Mouse (Mus musculus): ENCODE results near the gene Krt6a. TPM values are rescaled to one million over a fixed set of nuclear protein-coding genes. Genes with fewer than 3 reads are reported as not detected.

The Krt6a gene
- not detected in 2 replicates for polyA plus RNA-seq (2012; rRNA removed)

- H3K4me3 ChIP-seq (replicated peaks; ENCODE audit: insufficient read depth, low read depth, low read length) = no peak within 1 kb of the TSS
- DNase-seq = no peak
- no peaks in the 10 kb centered on the region for H3K4me1 ChIP-seq (ENCODE audit: control insufficient read depth, insufficient read depth, low read length)
- TF ChIP-seq CTCF (IDR thresholded peaks at IDR 0.05; ENCODE audit: borderline replicate concordance, insufficient read depth, low read depth, low read length) = no peak
- no peak for TF ChIP-seq POLR2A (IDR thresholded peaks at IDR 0.05; ENCODE audit: borderline replicate concordance, insufficient read depth, low read length)
- 84% methylated on average over 5 of the region's 5 CpGs for WGBS
- H3K27me3 ChIP-seq (ENCODE audit: control insufficient read depth, insufficient read depth, low read length) = no peaks in the 10 kb centered on the region
- H3K27ac ChIP-seq (ENCODE audit: insufficient read depth, low read length) = no peak within 1 kb of the TSS
Measured at GRCm38 (mm10) chr15:101694207-101694606, at the start of gene Krt6a. Gene Krt6a (minus strand): TSS chr15:101694307.

GRCm38 (mm10) chr15:101742711-101743110, 48.6 kb upstream of the Krt6a start, which contains the start of gene Krt71:
Gene Krt71 (minus strand): TSS chr15:101743109.
- TF ChIP-seq CTCF (IDR thresholded peaks at IDR 0.05; ENCODE audit: borderline replicate concordance, insufficient read depth, low read depth, low read length) (no peak), POLR2A (IDR thresholded peaks at IDR 0.05; ENCODE audit: borderline replicate concordance, insufficient read depth, low read length) (no peak)
- DNase-seq = peak; percentile 69 to 77
- Histone ChIP-seq H3K4me1 (ENCODE audit: control insufficient read depth, insufficient read depth, low read length) (0 out of 2 replicates have a peak, but pooled peaks cover 6% of the 10 kb centered on the region), H3K27ac (ENCODE audit: insufficient read depth, low read length) (no peak within 1 kb of the TSS), H3K4me3 (replicated peaks; ENCODE audit: insufficient read depth, low read depth, low read length) (peak within 1 kb of the TSS; percentile 4), H3K27me3 (ENCODE audit: control insufficient read depth, insufficient read depth, low read length) (no peaks in the 10 kb centered on the region)
- 7% methylated on average over 14 of the region's 14 CpGs for WGBS

GRCm38 (mm10) chr15:101737786-101738185, 43.7 kb upstream of the Krt6a start:
- H3K27me3 ChIP-seq (ENCODE audit: control insufficient read depth, insufficient read depth, low read length) = no peaks in the 10 kb centered on the region
- H3K4me3 ChIP-seq (replicated peaks; ENCODE audit: insufficient read depth, low read depth, low read length) = no peak overlapping the region
- TF ChIP-seq CTCF (IDR thresholded peaks at IDR 0.05; ENCODE audit: borderline replicate concordance, insufficient read depth, low read depth, low read length) (no peak), POLR2A (IDR thresholded peaks at IDR 0.05; ENCODE audit: borderline replicate concordance, insufficient read depth, low read length) (no peak)
- H3K4me1 ChIP-seq (ENCODE audit: control insufficient read depth, insufficient read depth, low read length) = 0 out of 2 replicates have a peak, but pooled peaks cover 4% of the 10 kb centered on the region
- DNase-seq = no peak
- no peak overlapping the region for H3K27ac ChIP-seq (ENCODE audit: insufficient read depth, low read length)
- 74% methylated on average over 7 of the region's 7 CpGs for whole genome bisulfite sequencing

- Histone ChIP-seq H3K4me3 (replicated peaks; ENCODE audit: insufficient read depth, low read depth, low read length) (no peak overlapping the region), H3K27me3 (ENCODE audit: control insufficient read depth, insufficient read depth, low read length) (no peaks in the 10 kb centered on the region), H3K27ac (ENCODE audit: insufficient read depth, low read length) (no peak overlapping the region), H3K4me1 (ENCODE audit: control insufficient read depth, insufficient read depth, low read length) (no peaks in the 10 kb centered on the region)
- TF ChIP-seq CTCF (IDR thresholded peaks at IDR 0.05; ENCODE audit: borderline replicate concordance, insufficient read depth, low read depth, low read length) (no peak), POLR2A (IDR thresholded peaks at IDR 0.05; ENCODE audit: borderline replicate concordance, insufficient read depth, low read length) (no peak)
- no peak for DNase-seq
Measured at GRCm38 (mm10) chr15:101730653-101731052, 36.5 kb upstream of the Krt6a start.

- Histone ChIP-seq H3K4me3 (replicated peaks; ENCODE audit: insufficient read depth, low read depth, low read length) (no peak overlapping the region), H3K4me1 (ENCODE audit: control insufficient read depth, insufficient read depth, low read length) (no peaks in the 10 kb centered on the region; the same call in 1 of the 2 replicates), H3K27me3 (ENCODE audit: control insufficient read depth, insufficient read depth, low read length) (no peaks in the 10 kb centered on the region), H3K27ac (ENCODE audit: insufficient read depth, low read length) (no peak overlapping the region)
- no peak for DNase-seq
- WGBS = 75% methylated on average over 5 of the region's 5 CpGs
- no peak for TF ChIP-seq CTCF (IDR thresholded peaks at IDR 0.05; ENCODE audit: borderline replicate concordance, insufficient read depth, low read depth, low read length)
Measured at GRCm38 (mm10) chr15:101724686-101725085, 30.6 kb upstream of the Krt6a start.

- 87% methylated on average over 3 of the region's 3 CpGs for WGBS
- no peak for DNase-seq
- Histone ChIP-seq H3K27me3 (ENCODE audit: control insufficient read depth, insufficient read depth, low read length) (no peaks in the 10 kb centered on the region; the same call in 1 of the 2 replicates), H3K4me1 (ENCODE audit: control insufficient read depth, insufficient read depth, low read length) (peaks cover 8% of the 10 kb centered on the region; the same call in 1 of the 2 replicates), H3K27ac (ENCODE audit: insufficient read depth, low read length) (no peak overlapping the region), H3K4me3 (replicated peaks; ENCODE audit: insufficient read depth, low read depth, low read length) (no peak overlapping the region)
- no peak for TF ChIP-seq CTCF (IDR thresholded peaks at IDR 0.05; ENCODE audit: borderline replicate concordance, insufficient read depth, low read depth, low read length)
- no peak for TF ChIP-seq POLR2A (IDR thresholded peaks at IDR 0.05; ENCODE audit: borderline replicate concordance, insufficient read depth, low read length)
Measured at GRCm38 (mm10) chr15:101715831-101716230, 21.7 kb upstream of the Krt6a start.

GRCm38 (mm10) chr15:101714356-101714755, 20.2 kb upstream of the Krt6a start:
- no peak overlapping the region for H3K4me3 ChIP-seq (replicated peaks; ENCODE audit: insufficient read depth, low read depth, low read length)
- TF ChIP-seq POLR2A (IDR thresholded peaks at IDR 0.05; ENCODE audit: borderline replicate concordance, insufficient read depth, low read length) (no peak), CTCF (IDR thresholded peaks at IDR 0.05; ENCODE audit: borderline replicate concordance, insufficient read depth, low read depth, low read length) (no peak)
- no peaks in the 10 kb centered on the region; the same call in 1 of the 2 replicates for H3K27me3 ChIP-seq (ENCODE audit: control insufficient read depth, insufficient read depth, low read length)
- 93% methylated on average over 5 of the region's 5 CpGs for WGBS
- H3K4me1 ChIP-seq (ENCODE audit: control insufficient read depth, insufficient read depth, low read length) = peaks cover 8% of the 10 kb centered on the region; the same call in 1 of the 2 replicates
- H3K27ac ChIP-seq (ENCODE audit: insufficient read depth, low read length) = no peak overlapping the region
- no peak for DNase-seq

GRCm38 (mm10) chr15:101713731-101714130, 19.6 kb upstream of the Krt6a start:
- Histone ChIP-seq H3K4me3 (replicated peaks; ENCODE audit: insufficient read depth, low read depth, low read length) (no peak overlapping the region), H3K4me1 (ENCODE audit: control insufficient read depth, insufficient read depth, low read length) (peaks cover 10% of the 10 kb centered on the region), H3K27ac (ENCODE audit: insufficient read depth, low read length) (no peak overlapping the region), H3K27me3 (ENCODE audit: control insufficient read depth, insufficient read depth, low read length) (no peaks in the 10 kb centered on the region; the same call in 1 of the 2 replicates)
- TF ChIP-seq POLR2A (IDR thresholded peaks at IDR 0.05; ENCODE audit: borderline replicate concordance, insufficient read depth, low read length) (no peak), CTCF (IDR thresholded peaks at IDR 0.05; ENCODE audit: borderline replicate concordance, insufficient read depth, low read depth, low read length) (no peak)
- DNase-seq = peak; percentile 18 to 52
- WGBS = 22% methylated on average over 8 of the region's 8 CpGs
